Mouse (Mus musculus): ENCODE measurements around the gene Mrgpra6.

Mrgpra6 gene

DNA sequence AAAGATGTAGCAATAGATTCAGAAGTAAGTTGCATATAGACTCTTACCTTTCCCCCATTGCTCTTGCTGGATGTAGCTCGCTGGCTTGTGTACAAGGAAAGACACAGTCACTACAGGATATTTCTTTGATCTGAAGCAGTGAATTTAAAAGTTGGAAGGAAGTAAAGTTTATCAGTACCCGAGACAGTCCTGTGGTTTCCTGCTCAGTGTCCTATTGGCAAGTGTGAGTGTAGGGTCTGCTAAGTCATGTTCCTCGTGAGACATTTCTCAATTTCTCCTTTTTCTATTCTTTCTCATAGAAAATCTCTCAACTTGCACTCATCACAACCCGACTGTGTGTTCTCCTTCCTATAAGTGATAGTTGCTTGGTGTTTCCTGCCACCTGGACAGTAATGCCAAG, at the start of gene Mrgpra6:
Gene Mrgpra6 (minus strand): TSS at position 91 of the 400 bp plus-strand sequence.
- no peak for DNase-seq (ENCODE audit: extremely low spot score, low read depth, low spot score)

DNA sequence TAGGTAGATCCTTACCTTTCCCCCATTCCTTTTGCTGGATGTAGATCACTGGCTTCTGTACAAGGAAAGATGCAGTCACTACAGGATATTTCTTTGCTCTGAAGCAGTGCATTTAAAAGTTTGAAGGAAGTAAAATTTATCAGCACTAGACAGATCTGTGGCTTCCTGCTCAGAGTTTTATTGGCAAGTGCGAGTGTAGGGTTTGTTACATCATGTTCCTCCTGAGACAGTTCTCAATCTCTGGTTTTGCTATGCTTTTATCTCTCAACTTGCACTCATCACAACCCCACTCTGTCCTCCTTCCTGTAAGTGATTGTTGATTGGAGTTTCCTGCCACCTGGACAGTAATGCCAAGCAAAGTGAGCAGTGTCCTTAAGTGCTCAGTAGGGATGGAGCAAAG, 48.0 kb upstream of the Mrgpra6 start, which contains the start of gene Mrgpra9:
Gene Mrgpra9 (minus strand): TSS at position 79 of the 400 bp plus-strand sequence.
- no peak for DNase-seq (ENCODE audit: extremely low spot score, low read depth, low spot score)

DNA sequence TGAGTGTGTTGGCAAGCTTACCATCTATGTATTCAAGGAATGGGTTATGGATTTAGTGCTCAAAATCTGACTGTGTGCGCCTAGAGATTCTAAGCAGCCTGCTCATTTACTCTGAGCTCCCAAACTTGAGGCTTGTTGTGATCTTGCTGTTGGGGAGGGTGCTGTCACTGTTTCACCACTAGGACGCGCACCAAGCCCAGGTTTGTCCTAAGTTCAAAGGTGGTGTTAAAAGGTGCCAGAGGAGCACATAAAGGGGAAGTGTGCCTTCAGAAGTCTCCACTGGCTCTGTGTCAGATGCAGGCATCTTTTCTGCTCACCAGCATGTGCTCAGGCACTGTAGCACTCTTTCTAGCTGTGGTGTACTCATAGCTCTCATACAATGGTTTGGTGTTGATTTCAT, 39.9 kb upstream of the Mrgpra6 start:
- DNase-seq (ENCODE audit: extremely low spot score, low read depth, low spot score) = no peak

DNA sequence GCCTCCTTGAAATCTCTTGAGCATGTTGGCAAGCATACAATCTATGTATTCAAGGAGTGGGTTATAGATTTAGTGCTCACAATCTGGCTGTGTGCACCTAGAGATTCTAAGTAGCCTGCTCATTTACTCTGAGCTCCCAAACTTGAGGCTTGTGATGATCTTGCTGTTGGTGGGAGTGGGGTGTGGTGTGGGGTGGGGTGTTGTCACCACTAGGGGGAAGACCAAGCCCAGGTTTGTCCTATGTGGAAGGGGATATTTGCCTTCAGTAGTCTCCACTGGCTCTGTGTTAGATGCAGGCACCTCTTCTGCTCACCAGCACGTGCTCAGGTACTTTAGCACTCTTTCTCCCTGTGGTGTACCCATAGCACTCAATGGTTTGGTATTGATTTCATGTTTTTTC, 9.4 kb downstream of the Mrgpra6 start:
- no peak for DNase-seq (ENCODE audit: extremely low spot score, low read depth, low spot score)

DNA sequence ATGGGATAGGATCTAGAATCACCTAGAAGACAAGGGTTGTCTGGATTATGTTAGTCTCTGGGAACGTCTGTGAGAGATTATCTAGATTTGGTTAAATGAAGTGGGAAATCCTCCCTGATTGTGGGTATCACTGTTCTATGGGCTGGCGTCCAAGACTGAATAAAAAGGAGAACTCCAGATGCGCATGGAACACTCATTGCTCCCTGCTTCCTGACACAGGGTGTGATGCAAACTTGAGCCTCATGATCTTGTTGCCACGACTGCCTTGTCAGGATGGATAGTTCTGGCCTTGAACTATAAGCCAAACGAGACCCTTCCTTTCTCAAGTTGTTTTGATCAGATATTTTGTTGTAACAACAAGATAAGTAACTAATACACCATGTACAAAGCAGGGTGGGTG, 33.9 kb downstream of the Mrgpra6 start:
- DNase-seq (ENCODE audit: extremely low spot score, low read depth, low spot score) = no peak

DNA sequence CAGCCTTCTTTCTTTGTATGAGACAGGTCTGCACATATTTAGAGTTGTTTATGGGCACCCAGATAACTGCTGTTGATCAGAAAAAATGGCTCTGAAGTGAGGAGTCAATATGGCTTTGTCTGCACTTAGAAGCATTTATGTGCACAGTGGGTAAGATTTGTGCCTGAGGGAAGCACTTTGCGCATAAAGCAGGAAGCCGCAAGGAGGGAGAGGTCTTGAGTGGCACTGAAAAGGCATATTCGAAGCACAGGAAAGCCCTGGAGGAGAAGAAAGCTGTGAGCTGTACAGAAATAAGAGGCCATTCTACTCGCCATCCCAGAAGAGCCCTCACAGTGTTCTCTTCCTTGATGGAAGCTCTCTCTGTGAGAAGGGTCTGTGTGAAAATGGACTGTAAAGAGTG, 39.7 kb downstream of the Mrgpra6 start:
- DNase-seq (ENCODE audit: extremely low spot score, low read depth, low spot score) = no peak

DNA sequence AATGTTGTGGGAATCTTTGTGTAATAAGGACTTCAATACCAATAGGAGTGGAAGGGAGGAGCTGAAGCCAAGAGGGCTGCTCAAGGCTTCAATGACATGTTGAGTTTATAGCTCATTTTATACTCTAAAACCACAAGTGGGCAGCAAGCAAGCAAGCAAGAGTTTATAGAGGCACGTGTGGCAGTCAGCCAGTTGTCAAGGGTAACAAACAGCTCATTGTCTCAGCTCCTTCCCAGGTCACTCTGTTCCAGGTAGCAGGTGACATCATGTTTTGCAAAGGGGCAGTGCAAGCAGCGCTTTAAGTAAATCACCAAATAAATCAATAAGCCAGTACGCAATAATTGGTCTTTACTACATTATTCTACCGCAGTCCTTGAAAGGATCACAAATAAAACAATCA, 41.5 kb downstream of the Mrgpra6 start:
- no peak for DNase-seq (ENCODE audit: extremely low spot score, low read depth, low spot score)

DNA sequence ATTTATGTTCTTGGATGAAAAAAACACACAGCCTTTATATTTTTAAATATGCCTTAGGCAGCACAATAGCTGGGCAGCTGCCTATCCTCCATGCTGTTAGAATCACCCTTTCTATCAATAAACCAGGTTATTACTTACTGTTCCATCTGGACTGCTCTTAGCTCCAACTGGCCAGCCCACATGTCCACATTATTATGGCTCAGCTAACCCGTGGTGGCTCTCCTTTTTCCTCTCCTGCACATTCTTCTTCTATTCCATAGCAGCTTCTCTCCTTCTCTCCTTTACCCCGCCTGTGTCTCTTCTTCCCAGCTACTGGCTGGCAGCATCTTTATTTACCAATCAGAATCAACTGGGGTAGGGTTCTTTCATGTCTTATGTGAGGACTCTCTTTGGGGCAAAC, 46.3 kb downstream of the Mrgpra6 start:
- DNase-seq (ENCODE audit: extremely low spot score, low read depth, low spot score) = no peak

DNA sequence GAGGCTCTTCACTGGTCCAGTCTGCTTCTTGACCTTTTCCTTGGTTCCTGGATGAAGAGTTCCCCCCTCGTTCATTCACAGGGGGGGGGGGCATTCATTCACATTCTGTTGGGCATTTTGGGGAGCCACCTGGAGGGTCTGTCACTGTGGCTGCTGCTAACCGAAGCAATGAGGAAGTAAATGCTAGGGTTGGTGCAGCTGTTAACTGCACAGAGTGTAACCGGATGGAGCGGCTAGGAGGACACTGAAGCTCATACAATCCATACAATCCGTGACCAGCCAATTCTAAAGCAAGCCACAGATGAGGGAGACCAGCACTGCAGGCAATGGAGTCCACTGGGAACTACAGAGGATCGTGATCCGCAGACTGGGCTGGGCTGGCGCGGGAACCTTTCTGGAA, 47.0 kb downstream of the Mrgpra6 start:
- DNase-seq (ENCODE audit: extremely low spot score, low read depth, low spot score) = no peak

DNA sequence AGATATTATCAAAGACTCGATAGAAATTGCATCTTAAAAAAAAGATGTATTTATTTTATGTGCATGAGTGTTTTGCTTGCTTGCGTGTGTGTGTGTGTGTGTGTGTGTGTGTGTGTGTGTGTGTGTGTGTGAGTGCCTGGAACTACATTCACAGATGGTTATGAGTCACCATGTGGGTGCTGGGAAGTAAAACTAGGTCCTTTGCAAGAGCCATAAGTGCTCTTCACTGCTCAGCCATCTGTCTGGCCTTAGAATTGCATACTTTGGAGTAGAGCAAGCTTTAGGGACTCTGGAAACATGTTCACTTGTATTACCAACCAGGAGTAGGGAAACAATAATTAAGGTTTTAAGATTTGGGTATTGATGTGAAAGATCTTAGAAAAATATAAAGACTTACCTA, 48.9 kb downstream of the Mrgpra6 start:
- no peak for DNase-seq (ENCODE audit: extremely low spot score, low read depth, low spot score)

DNA sequence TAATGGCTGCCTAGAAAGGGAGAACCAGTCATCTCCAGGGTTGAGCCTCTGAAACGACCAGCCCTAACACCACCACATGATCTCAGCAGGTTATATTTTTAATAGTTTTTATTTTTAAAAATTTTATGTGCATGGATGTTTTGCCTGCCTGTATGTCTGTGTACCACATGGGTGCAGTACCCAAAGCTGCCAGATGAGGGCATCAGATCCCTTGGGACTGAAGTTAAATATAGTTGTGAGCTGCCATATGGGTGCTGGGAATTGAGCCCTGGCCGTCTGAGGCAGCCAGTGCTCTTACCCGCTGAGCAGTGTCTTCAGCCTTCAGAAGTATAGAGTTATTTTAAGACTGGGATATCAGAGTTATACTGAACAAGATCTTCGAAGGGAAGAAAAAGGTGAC, 49.3 kb downstream of the Mrgpra6 start:
- no peak for DNase-seq (ENCODE audit: extremely low spot score, low read depth, low spot score)

DNA sequence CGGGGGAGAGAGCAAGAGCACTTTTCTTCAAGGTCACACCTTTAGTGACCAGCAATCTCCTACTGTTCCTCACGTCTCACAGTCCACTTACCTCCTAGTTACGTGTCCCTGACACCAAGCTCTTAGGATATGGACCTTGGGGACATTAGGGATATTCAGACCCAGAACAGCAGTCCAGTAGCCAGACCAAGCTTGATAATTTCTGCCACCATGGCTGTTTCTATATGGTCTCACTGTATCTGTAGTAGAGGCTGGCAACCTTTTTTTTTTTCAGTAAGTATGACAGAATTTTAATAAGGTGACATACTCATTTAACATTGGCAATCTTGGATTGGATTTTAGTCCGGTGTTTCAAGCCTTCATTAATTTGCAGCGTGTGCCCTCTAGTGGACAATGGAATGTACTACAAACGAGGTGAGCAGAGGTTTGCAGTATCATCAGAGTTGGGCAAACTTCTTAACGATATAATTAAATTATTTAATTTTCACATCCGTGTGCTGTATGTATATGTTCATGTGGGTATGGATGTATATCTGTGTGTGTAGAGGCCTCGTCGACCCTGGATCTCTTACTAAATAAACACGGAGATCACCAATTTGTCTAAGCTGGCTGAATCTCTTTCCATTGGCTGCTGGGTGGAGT, 54.2 kb downstream of the Mrgpra6 start:
- peak; percentile 35 for DNase-seq (ENCODE audit: extremely low spot score, low read depth, low spot score)

DNA sequence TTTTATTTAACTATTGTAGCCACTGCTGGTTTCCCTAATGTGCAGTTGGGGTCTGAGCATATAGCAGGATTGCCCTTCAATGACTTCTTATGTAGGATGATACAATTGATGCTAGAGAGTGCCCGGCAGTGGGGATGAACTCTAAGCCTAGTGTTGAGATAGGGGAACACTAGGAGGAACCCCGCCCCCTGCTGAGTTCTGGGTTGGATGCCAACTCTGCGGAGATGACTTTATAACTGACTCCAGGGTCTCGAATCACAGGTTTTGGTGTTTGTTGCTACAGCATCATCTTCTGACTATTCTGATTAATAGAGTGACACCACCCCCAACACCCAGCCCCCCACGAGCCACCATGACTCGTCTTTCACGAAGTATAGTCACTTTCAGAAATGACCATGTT, 56.4 kb downstream of the Mrgpra6 start:
- no peak for DNase-seq (ENCODE audit: extremely low spot score, low read depth, low spot score)

DNA sequence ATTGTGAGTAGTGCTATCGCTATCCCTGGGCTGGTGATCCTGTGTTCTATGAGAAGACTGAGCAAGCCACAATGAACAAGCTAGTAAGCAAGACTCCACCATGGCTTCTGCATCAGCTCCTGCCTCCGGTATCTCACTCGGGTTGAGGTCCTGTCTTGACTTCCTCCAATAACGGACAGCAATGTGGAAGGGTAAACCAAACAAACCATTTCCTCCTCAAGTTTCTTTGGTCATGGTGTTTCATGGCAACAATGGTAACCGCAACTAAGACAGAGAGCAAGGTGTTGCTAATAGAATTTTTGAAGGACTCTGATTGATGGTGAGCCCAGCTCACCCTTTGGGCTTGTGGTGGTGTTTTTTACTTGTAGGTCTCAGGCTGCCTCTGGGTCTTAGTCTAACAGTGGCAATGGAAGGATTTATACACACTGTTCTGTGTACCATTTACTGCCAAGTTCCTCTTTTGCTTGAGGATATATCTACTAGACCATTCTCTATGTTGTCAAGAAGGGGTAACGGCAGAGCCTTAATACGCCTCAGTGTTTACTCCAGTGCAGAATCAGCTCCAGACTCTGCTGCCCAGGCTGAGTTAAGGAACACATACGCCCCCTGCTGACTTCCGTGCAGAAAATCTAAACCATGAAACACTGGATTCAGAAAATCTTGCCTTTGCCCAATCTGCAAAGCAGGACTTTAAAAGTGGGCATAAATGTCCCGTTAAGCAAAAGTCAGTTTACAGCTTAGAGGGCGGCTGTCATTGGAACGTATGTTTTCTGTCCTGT, 58.5 kb downstream of the Mrgpra6 start:
- no peak for DNase-seq (ENCODE audit: extremely low spot score, low read depth, low spot score)

DNA sequence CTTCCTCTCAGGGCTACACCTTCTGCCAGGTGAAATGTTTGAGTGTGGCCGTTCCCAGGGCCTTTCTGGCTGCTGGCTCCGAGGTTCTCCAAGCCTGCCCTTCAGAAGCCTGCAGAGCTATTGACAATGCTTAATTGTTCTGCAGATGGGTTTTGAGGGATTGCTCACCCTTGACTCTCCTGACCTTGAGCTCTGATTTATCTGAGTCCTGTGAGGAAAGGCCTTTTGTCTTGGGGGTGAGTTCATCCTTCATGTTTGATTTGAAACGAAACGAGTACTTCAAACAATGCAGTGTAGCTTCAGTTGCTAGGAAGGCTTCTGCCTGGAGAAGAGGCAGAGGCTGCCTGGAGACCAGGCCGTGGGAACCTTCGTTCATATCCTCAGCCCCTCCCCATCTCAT, 60.4 kb downstream of the Mrgpra6 start:
- DNase-seq (ENCODE audit: extremely low spot score, low read depth, low spot score) = no peak

DNA sequence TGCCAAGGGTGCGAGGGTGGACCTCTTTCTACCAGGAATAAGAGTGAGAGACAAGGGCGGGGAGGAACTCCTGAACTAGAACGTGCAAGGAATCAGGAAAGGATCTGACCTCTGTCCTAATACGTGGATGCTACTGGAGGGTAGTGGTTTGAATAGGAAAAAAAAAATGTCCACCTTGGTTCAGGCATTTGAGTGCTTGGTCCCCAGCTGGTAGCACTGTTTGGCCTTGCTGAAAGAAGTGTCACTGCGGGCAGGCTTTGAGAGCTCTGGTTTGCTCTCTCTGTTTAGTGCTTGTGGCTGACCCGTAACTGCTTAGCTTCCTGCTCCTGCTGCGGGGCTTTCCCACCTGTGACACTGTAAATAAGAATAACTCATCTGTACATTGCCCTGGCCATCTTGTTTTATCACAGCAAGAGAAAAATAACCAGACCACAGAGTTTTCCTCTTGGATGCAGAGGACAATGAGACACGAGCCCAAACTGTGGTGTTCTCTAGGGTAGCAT, 64.8 kb downstream of the Mrgpra6 start:
- no peak for DNase-seq (ENCODE audit: extremely low spot score, low read depth, low spot score)

Data from hindlimb bud, embryonic 11.5 days (tissue).